Mouse (Mus musculus) layer of hippocampus, adult 11-12 months (tissue): ENCODE measurements around the gene Kcnk4.
A peak's percentile ranks its signal among the peaks of the same experiment; 100 is the strongest.
"Not testable (repeated sequence)": the region's sequence is repeated elsewhere in the genome, so short reads cannot be mapped to it uniquely, and the experiment has no call there.

Experiments used
- DNase-seq: peaks from one replicate; pipeline ENCODE4 v3.0.0; 2022; ENCODE audit warnings: low spot score

The Kcnk4 gene

DNA sequence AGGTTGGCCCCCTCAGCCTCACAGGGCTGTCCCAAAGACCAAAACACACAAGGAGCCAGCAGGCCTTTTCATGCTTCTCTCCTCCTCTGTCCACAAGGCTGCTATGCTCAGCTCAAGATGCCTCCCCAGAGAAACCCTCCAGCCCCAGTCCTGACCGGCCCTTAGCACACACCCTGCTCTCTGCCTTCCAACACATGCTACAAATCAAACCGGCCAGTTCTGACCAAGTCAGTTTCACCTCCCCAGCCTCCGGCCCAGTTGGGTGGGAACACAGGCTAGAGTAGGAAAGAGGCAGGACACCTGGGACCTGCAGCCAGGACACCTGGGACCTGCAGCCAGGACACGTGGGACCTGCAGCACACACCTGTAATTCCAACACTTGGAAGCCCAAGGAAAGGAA is 17.8 kb downstream of the Kcnk4 start:
- no peak for DNase-seq

DNA sequence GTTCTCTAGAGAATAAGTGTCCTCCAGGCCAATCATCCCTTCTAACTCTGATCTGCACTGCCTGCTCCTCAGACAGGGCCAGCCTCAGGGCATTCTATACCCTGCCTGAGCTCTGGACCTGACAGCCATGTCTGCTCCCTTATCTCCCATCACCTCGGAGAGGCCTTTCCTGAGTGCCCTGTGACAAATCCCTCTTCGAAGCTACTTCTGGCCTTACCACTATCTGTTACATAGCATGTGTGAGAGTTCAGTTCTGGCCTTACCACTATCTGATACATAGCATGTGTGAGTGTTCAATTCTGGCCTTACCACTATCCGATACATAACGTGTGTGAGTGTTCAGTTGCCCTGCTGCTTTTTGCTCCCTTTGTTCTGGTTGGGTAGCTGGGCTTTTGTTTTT is 19.0 kb downstream of the Kcnk4 start:
- no peak for DNase-seq

DNA sequence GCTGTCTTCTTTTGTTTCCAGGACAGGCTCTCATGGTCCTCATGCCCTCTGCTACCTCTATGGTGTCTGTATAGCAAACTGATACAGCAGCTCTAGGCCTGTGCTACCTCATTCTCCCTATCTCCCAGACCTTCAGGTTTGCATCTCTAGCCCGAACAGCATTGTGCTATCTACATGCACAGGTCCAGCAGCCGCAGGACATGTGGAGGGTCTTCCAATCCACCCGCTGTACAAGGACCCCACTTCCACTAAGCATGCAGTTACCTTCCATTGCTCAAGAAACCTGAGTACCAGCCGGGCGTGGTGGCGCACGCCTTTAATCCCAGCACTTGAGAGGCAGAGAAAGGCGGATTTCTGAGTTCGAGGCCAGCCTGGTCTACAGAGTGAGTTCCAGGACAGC is 19.8 kb downstream of the Kcnk4 start:
- no peak for DNase-seq

DNA sequence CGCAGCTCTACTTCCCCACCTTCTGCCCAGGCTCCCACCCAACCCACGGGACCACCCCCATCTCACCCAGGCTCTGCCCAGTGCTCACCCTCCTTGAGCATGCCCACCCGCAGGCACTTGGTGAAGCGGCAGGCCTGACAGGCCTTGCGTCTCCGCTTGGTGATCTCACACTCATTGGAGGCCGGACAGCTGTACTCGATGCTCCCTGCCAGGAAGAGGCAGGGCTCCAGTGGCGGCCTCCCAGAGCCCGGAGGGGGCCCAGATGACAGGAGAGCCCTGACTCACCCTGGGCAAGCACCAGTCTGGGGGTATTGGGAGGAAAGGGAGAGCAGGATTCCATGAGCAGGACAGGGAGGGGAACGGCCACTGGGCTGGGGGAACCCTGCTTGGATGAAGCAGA is 20.3 kb downstream of the Kcnk4 start:
- no peak for DNase-seq

DNA sequence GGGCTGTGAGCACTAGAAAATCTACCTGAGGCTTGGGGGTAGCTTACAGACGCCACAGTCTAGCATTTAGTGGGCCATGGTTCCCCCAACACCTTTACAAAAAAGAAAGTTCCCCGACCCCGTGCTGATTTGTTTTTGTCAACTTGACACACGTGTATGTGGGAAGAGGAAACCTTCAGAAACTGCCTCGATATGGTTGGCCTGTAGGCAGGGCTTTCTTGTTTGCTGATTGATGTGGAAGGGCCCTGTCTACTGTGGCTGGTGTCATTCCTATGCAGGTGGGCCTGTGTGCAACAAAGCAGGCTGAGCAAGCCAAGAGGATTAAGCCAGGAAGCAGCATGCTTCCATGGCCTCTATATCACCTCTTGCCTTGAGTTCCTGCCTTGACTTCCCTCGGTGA is 21.3 kb downstream of the Kcnk4 start:
- DNase-seq = no peak

DNA sequence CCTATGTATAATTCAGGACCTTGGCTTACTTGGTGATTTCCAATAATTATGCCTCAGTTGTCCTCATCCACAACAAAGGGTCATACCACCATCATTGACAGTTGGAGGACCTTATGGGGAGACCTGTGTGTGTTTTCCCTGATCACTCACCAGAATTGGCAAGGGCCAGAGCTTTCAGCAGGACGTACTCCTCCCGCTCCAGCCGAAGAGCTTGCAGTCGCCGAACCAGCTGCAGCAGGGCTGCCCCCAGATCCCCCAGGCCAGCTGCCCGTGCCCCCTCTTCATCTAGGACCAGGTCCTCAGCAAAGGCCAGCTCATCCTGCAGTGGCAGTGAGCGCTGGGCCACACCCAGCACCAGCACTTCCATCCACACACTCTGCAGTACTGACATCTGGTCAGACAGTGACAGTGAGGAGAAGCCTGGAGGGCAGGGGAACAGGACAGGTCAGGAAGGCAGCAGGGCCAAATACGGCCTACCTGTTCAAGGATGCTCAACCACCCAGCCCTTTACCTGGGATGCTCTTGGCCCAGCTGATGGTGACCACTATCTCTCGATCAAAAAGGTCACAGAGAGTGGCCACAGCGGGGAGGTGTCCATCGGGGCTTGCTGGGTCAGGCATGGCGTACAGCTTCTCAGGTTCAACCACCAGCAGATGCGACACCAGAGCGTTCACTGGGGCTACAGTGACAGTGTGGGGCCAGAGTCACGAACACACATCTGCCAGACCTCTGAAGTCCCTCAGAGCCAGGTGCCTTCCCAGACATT is 21.9 kb downstream of the Kcnk4 start:
- no peak for DNase-seq

DNA sequence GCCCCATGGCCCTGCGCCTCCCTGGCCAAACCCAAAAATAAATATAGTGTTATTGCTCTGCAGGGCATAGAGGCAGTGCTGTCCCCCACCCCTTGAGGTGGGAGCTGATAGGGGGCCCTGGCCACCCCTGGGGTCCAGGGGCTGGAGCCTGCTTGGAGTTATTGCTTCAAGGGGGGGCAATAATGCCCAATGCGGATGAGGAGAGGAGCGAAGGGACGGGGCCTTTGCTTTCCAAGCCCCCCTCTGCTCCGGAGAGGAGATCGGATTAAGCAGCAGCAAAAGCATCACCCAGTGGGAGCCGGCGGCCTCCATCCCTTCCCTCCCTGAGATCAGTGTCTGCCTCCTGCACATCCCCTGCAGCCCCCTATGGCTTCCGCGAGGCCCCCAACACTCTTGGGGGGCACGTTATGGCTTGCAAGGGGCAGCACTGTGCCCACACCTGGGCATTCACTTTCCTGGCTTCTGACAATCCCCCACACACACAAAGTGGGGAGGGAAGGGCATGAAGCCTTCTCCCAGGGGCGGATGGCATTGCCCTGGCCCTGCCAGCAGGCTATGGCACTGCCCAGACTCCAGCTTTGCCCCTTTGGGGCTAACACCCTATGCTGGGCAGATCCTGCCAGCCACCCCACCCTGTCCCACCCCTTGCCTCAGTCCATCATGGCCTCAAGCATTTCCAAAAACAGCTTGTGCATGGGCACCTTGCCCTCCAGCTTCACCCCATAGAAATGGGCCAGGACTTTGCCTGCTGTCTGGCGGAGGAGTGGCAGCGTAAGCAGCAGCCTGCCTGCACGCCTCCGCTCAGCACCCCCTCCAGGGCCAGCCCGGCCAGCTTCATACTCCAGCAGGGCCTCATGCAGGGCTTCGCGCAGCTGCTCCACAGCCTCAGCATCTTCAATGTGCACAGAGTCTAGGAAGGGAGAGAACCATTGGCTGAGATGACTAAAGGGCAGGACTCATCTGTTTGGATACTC is 22.9 kb downstream of the Kcnk4 start:
- no peak for DNase-seq

DNA sequence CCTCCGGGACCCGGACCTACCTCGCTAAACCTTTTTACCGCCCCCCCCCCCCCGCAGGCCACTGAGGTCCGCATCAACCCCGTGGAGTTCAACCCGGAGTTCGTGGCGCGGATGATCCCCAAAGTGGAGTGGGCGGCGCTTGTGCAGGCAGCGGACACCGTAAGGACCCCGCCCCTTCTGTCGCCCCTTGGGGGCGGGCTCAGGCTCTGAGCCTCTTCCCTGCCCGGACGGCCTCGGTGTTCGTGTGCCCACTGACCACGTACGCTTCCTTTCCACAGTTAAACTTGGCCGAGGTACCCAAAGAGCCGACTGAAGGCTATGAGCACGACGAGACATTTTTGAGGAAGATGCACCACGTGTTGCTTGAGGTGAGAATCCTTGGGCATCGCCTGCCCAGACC is 24.0 kb downstream of the Kcnk4 start:
- DNase-seq = peak; percentile 67

DNA sequence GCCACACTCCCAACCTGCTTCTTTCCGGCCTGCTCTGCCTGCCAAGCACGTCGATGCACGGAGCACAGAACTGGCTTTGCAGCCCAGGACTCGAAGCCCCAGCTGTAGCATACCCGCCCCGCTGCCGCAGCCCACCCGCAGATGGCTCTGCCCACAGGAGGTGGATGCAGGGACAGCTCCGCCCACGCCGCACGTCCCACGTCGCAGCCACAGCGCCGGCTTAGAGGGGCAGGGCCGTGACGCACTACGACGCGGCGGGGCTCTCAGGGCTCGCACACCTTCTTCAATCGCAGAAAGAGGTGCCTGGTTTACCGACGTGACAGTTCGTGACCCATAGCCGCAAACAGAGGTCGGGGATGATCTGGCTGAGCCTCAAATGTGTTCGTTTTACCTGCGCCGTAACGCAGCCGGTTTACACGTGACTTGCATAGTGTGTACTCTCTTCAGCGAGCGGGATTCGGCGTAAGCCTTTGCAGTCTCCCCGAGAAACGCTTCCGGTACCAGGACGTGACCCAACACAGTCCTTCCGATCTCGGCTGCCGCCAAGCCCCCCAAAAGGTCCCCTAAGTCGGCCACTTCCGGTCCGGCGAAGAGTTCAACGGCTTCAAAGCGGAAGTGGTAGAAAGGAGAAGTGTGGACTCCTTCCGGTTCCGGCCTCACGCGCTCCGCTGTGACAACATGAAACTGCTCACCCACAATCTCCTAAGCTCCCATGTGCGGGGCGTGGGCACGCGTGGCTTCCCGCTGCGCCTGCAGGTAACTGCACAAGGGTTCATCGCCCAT is 24.6 kb downstream of the Kcnk4 start, which contains the start of the genes Trmt112 and Prdx5:
TSS of gene Trmt112 (plus strand) at position 192 of the 783 bp plus-strand sequence.
TSS of gene Prdx5 (minus strand) at position 600 of the 783 bp plus-strand sequence.
- DNase-seq = peak; percentile 93

DNA sequence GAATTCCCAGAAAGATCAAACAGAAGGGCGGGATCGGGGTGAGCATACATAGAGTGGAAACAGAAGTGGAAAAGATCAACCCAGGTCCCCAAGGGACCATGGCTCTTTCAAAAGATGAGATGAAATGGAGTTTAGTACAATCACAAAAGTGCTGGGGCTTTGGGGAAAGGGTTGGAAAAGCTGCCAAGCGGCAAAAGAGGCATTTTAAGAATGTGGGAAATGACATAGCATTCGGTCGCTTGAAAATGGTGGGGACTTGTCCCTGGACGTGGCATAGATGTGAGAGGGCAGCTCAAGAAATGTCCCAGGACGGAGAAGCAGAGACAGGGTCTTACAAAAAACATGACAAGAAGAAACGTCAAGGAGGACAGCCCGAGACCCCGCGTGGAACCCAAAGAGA is 25.3 kb downstream of the Kcnk4 start:
- DNase-seq = no peak

DNA sequence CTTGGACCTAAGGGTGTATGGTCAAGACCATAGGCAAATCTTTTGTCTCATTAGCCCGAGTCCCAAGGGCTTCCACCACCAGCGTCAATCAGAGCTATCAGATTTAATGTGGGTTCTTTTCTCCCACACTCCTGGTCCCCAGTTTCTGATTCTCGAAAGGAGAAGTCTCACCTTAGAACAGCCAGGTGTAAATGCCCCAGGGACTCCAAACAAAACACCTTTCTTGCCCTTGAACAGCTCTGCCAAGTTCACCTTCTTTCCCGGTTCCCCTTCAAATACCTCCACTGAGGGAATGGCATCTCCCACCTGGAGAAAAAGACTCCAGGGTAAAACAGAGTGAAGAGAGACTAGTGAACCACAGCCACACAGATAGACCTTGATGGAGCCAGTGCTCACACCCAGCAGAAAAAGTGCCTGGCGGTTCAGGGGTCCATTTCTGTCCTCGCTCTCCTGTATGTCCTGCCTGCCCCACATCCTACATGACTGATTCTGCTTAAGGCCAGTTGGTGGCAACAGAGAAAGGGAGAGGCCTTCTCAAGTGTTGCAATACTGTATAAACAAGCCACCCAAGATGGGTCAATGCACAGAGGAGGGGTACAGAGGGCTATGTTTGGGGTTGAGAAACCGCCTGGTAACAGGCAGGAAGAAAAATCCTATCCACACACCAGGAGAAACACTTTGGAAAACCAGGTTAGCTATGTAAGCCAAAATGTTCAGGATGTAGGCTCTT is 26.3 kb downstream of the Kcnk4 start:
- no peak for DNase-seq

DNA sequence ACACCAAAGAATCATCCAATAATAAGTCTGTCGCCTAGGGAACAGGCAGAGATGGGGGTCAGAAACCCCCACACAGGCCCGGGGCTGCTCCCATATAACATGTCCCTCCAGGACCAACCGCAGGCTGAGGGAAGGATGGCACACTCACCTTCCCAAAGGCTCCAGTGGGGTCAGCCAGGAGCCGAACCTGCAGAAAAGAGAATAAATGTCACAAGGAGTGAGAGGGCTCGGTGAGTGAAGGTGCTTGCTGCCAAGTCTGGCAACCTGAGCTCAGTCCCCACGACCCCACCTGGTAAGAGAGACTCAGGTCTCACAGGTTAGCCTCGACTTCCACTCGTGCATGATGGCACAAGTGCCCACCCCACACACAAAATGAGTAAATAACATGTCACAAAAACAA is 27.2 kb downstream of the Kcnk4 start:
- DNase-seq = no peak

DNA sequence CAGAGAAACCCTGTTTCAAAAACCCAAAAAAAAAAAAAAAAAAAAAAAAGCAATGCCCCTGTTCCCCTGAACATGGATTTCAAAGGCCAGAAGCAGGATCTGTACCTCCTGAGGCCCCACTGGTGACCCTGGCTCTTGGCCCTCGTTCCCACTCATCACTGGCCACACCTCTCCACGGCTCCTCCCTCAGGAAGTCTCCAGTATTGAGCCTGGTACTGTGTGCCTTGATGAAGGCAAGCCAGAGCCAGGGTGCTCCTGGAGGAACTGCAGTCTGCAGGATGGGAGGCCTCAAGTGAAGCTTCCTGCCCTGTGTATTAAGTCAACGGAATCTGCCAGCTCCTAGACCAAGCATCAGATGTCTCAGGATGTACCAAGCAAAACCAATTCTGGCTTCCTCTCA is 28.1 kb downstream of the Kcnk4 start:
- DNase-seq = no peak

DNA sequence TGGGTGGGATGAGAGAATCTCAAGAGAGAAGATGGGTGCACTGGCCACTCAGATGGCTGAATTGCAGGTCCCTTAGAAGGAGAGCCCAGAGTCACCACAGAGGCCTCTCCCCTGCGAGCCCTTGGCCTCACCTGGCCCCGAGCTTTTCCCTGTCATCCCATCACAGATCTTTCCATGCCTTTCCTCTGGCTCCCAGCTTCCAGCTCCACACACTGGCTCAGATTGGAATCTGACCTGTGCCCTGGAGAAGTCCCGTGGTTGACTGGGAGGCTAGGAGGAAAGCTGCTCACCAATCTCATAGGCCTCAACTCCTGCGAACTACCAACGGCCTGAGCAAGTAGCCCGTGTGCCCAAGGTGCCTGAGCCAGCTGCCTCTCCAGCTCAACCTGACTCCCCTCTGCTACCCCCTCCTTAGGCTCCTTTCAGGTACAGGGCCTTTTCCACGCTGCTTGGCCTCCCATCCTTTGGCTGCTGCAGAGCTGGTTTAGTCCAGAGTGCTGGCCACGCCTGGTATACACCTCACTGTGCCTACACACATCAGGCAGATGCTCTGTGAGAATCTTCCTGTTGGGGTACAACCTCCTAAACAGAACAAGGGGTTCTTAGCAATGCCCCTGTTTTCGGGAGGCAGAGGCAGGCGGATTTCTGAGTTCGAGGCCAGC is 28.7 kb downstream of the Kcnk4 start:
- DNase-seq = no peak

DNA sequence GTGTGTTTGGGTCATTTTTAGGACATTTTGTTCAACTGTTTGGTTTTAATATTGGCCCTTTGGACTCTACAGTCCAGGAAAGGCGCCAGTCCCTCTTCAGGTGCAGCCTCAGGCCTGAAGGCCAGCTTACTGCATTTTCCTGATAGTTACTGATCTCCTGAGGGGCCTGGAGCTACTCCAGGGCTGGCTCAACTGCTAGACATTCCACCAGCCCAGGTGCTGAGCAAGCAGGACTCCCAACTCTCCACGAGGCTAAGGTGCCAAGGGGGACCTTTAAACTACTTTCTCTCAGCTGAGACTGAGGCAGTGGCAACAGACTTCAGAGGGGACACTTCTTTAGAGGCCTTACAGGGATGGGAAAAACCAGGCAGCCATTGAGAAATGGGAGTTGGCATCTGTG is 29.5 kb downstream of the Kcnk4 start:
- no peak for DNase-seq

DNA sequence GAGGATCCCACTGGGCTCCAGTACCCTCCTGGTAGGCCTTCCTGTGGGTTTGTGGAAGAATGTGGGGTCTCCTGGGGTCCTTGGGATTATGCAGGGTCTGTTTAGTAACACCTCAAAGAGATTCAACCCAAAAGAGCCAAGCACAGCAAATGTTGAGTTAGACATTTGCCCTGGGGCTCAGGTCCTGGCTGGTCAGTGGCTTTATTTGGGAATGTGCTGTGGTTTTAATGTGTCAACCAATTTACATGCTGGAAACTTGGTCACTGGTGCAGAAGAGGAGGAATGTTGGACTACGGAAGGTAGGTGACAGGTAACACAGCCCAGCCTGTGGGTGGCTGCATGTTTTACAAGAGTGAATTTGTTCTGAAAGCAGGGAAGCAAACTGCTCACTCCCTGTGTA is 31.3 kb downstream of the Kcnk4 start:
- no peak for DNase-seq

DNA sequence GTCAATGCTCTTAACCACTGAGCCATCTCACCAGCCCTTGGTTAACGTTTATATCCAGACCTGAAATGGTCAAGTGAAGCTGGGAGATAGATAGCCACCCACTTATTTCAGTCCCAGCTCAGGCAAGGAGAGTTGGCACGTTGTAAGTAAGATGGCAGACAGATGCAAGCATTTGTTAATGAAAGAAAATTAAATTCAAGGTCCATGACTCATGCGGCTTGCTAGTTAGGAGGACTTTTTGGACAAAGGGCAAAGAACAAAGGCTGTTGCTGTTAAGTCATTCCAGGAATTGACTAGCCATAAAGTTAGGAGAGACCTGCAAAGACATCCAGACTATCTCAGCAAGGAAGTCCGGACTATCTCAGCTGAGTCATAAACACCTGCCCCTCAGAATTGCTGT is 34.7 kb downstream of the Kcnk4 start:
- DNase-seq = no peak

DNA sequence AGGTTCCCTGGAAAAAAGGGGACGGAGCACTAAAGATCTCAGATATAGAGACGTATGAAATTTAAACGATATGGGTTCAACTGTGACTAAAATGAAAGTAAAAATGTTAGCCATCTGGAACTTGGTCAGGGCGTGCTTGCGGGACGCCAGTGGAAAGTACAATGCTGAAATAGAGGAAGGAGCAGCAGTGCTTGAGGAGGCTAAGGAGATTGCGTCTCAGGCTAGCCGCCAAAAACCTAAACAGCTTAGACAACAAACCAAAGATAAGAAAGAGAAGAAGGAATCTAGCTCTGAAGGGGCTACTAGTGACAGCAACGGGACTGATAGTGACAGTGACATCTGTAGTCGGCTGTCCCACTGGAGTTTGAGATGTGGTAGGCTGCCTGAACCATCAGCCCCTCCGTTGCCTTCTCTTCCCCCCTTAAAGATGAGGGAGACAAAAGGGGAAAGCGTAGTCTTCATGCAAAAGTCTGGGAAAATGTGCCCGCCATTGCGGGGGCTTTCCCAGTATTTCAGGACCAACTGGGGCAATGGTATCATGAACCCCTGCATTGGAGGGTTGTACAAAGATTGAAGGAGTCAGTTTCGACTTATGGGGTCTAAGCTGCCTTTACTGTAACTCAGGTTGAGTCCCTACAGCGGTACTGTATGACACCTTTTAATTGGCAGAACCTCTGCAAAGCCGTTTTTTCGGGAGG is 38.6 kb downstream of the Kcnk4 start:
- not testable (repeated sequence) for DNase-seq

DNA sequence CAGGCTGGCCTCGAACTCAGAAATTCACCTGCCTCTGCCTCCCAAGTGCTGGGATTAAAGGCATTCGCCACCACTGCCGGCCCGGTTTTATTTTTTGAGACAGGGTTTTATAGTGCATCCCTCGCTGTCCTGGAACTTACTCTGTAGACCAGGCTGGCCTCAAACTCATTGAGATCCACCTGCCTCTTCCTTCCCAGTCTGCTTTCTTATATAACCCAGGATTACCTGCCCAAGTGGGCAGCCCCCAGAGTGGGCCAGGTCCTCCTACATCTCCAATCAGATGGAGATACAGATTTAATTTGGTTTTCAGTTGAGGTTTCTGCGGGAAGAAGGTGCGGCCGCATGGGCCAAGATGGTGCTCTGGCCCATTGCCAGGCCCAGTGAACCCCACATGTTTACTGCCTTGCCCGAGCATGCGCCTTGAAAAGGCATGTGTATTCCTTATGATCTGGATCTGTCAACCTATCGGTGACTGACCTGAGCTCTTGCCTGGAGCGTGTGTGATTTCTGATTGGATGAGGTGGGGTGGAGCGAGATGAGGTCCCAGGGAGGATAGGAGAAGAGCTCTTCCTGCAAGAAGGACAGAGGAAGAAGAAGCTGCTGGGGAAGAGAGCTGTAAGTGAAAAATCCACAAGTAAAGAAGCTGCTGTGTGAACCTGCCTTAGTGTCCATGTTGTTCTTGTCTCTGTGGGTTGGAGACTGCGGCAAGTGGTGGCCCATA is 40.4 kb downstream of the Kcnk4 start:
- no peak for DNase-seq

DNA sequence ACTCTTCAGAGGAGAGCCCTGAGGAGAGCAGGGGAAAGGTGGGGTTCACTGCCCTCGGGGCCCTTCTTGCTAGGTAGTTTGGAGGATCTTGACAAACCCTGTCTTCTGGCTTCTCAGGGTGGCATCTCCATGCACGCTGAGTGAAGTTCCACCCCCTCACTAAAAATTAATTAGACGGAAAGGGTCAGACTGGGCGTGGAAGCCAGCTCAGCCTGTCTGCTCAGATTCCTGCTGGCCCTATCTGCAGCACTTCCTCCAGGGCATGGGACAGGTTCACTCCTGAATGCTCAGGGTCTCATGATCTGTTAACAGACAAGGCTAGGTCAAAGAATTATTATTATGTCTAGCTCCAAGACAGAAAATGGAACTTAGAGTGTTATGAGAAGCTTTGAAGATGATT is 41.8 kb downstream of the Kcnk4 start:
- no peak for DNase-seq
